Mouse (Mus musculus) stomach, postnatal 0 days (tissue): ENCODE results near the gene Fgf9. TPM values are rescaled to one million over a fixed set of nuclear protein-coding genes. Genes with fewer than 3 reads are reported as not detected.

ENCODE experiments used
- ATAC-seq: fragments of 200-750 bp; cut with Nextera tagmentation; 2 replicates; pipeline ENCODE4 v1.8.0; 2017; ENCODE audit not compliant: low FRiP score, low TSS enrichment
- DNase-seq: peaks from one replicate; pipeline ENCODE4 v3.0.0-alpha.2; 2016; ENCODE audit warnings: low spot score
- H3K27ac ChIP-seq: fragments of 300-500 bp; sonication (generic); replicated peaks from 2 replicates; pipeline ENCODE4 v1.5.1; 2014; ENCODE audit warnings: mild to moderate bottlenecking, control low read depth
- H3K27me3 ChIP-seq: fragments of 300-500 bp; sonication (generic); 2 replicates; pipeline ENCODE4 v1.6.1; 2014; ENCODE audit warnings: low read length; ENCODE audit not compliant: control insufficient read depth, insufficient read depth
- H3K36me3 ChIP-seq: fragments of 300-500 bp; sonication (generic); 2 replicates; pipeline ENCODE4 v1.6.1; 2014; ENCODE audit warnings: low read length, mixed read lengths; ENCODE audit not compliant: control insufficient read depth, insufficient read depth
- H3K4me1 ChIP-seq: fragments of 300-500 bp; sonication (generic); replicated peaks from 2 replicates; pipeline ENCODE4 v1.6.1; 2014; ENCODE audit warnings: antibody characterized with exemption; ENCODE audit not compliant: control insufficient read depth, insufficient read depth
- H3K4me2 ChIP-seq: fragments of 300-500 bp; sonication (generic); replicated peaks from 2 replicates; pipeline ENCODE4 v1.6.1; 2014; ENCODE audit warnings: low read depth, mild to moderate bottlenecking, control low read depth, moderate library complexity
- H3K4me3 ChIP-seq: fragments of 300-500 bp; sonication (generic); 2 replicates; pipeline ENCODE4 v1.5.1; 2014; ENCODE audit warnings: low read depth, low read length, control low read depth
- H3K9ac ChIP-seq: fragments of 300-500 bp; sonication (generic); 2 replicates; pipeline ENCODE4 v1.6.1; 2014; ENCODE audit warnings: mild to moderate bottlenecking, low read length, control low read depth, mixed read lengths
- H3K9me3 ChIP-seq: fragments of 300-500 bp; sonication (generic); 2 replicates; pipeline ENCODE4 v1.6.1; 2016; ENCODE audit warnings: low read length; ENCODE audit not compliant: control insufficient read depth
- CTCF ChIP-seq: IDR thresholded peaks from 2 replicates; pipeline ENCODE4 v1.5.1; 2016; ENCODE audit warnings: antibody characterized with exemption, low read depth, mild to moderate bottlenecking, moderate library complexity
- EP300 ChIP-seq: optimal IDR thresholded peaks from 2 replicates; pipeline ENCODE3; 2016; ENCODE audit warnings: antibody characterized with exemption
- WGBS: fragments of 180-500 bp; shearing (Covaris S2); extraction: QIAGEN DNeasy Blood & Tissue Kit; methylation state at CpG from one replicate; pipeline ENCODE4 v1.1.7; 2014; 5-methylcytosine and 5-hydroxymethylcytosine counted together
- polyA plus RNA-seq: library from polyadenylated mRNA; unstranded; fragments of >200 nt; fragmentation: Nextera tagmentation; extraction: Ambion mirVana; gene quantifications from 2 replicates; pipeline ENCODE4 v1.2.1, GENCODE M21; 2015

Fgf9 gene
- polyA plus RNA-seq, 1 experiment from 2014 or later, result 5.9 TPM

DNA sequence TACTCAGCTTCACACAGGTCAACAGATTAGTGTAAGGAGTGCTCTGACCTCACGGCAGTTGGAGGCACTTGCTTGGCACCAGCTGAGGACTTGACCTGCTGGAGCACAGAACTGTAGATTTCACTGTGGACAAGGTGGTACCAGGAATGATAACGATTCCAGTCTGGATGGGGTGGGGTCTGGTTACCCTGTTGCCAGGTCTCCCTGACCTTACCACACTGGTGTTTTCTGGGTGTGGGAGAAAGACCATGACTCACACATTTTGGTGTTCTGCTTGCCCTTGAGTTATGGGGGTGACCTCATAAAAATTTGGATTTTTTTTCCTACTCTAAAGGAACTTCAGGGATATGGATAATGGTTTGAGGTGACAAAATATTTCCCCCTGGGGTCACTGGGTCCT, 9.1 kb downstream of the Fgf9 start:
- no peak for DNase-seq
- Histone ChIP-seq H3K9me3 (no peaks in the 10 kb centered on the region), H3K4me1 (no peaks in the 10 kb centered on the region; the same call in 1 of the 2 replicates), H3K4me3 (no peak overlapping the region), H3K36me3 (no peaks in the 10 kb centered on the region), H3K27me3 (no peaks in the 10 kb centered on the region), H3K9ac (no peak overlapping the region), H3K4me2 (no peak overlapping the region), H3K27ac (no peak overlapping the region)
- no peak for ATAC-seq
- TF ChIP-seq EP300 (no peak), CTCF (no peak)
- 54% methylated on average over 2 of the region's 2 CpGs for WGBS

DNA sequence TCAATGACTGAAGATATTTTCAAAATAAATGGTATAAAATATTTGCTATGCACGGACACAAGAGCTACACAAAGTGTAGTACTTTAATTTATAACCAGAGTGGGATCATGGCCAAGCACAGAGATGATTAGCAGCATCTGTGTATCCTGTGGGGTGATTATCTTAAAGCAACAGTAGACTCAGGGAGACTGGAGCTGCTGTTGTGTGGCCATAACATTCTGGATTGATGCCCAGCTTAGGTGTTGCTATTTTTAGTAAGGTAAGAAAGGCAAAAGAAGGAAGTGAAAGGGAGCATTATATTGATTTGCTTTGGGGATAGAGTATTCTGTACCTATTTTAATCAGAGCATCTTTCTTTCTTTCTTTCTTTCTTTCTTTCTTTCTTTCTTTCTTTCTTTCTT, 11.6 kb downstream of the Fgf9 start:
- no peak overlapping the region for H3K4me2 ChIP-seq
- ATAC-seq, result no peak

DNA sequence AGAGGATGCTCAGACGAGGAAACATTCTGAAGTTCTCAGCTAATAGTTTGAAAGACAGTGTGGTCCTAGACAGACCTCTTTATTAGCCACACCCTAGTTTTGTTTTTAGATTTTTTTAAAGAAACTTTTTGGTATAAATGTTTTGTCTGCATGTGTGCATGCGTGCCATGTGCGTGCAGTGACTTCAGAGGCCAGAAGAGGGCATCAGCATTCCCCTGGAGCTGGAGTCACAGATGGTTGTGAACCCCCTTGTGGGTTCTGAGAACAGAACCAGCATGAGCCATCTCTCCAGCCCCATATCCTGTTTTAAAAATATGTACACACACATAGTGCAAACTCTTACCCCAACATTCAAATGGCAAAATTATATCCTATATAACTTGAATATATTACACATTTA, 13.9 kb downstream of the Fgf9 start:
- ATAC-seq, result no peak
- Histone ChIP-seq H3K27ac (no peak overlapping the region), H3K4me1 (no peaks in the 10 kb centered on the region), H3K9ac (no peak overlapping the region), H3K4me2 (no peak overlapping the region), H3K9me3 (no peaks in the 10 kb centered on the region), H3K4me3 (no peak overlapping the region), H3K27me3 (no peaks in the 10 kb centered on the region), H3K36me3 (no peaks in the 10 kb centered on the region)
- TF ChIP-seq CTCF, result peak; percentile 29; the same call in 1 of the 2 replicates
- TF ChIP-seq EP300, result no peak
- 96% methylated on average over 3 of the region's 3 CpGs for WGBS
- peak; percentile 12 for DNase-seq

More for the DNA sequence above, 11.6 kb downstream of the Fgf9 start:
- H3K9ac ChIP-seq, result no peak overlapping the region
- no peak overlapping the region for H3K27ac ChIP-seq
- no peaks in the 10 kb centered on the region for H3K27me3 ChIP-seq
- TF ChIP-seq EP300 (no peak), CTCF (no peak)
- H3K36me3 ChIP-seq, result no peaks in the 10 kb centered on the region
- WGBS, result 17% methylated on average over 1 of the region's 1 CpGs
- H3K4me1 ChIP-seq, result no peaks in the 10 kb centered on the region
- H3K4me3 ChIP-seq, result no peak overlapping the region
- H3K9me3 ChIP-seq, result no peaks in the 10 kb centered on the region
- no peak for DNase-seq

DNA sequence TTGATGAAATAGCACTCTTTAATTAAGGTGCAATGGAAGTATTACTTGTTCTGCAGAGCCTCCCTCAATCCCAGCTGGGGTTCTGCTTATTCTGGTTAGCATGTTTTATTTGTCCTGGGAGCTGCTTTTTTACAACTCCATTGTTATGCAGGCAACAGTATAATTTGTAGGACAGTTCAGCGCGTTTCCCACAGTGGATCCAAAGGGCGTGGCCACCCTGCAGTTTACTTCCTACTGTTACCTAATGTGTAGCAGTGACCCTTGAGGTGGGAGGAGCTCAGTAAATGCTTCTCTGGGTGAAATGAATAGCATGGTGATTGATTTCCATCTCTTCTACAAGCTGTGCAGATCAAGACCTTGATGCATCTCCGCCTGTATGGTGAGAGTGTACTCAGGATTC, 17.0 kb downstream of the Fgf9 start:
- ATAC-seq, result 0 out of 2 replicates have a peak, but pooled peaks have one; percentile 56
- no peak overlapping the region for H3K4me2 ChIP-seq
- H3K4me1 ChIP-seq, result no peaks in the 10 kb centered on the region
- H3K9me3 ChIP-seq, result no peaks in the 10 kb centered on the region
- H3K27ac ChIP-seq, result no peak overlapping the region
- TF ChIP-seq EP300, result no peak
- no peak for TF ChIP-seq CTCF
- WGBS, result 53% methylated on average over 4 of the region's 4 CpGs
- H3K9ac ChIP-seq, result no peak overlapping the region
- no peak overlapping the region for H3K4me3 ChIP-seq
- H3K27me3 ChIP-seq, result no peaks in the 10 kb centered on the region
- H3K36me3 ChIP-seq, result no peaks in the 10 kb centered on the region
- peak; percentile 24 for DNase-seq

DNA sequence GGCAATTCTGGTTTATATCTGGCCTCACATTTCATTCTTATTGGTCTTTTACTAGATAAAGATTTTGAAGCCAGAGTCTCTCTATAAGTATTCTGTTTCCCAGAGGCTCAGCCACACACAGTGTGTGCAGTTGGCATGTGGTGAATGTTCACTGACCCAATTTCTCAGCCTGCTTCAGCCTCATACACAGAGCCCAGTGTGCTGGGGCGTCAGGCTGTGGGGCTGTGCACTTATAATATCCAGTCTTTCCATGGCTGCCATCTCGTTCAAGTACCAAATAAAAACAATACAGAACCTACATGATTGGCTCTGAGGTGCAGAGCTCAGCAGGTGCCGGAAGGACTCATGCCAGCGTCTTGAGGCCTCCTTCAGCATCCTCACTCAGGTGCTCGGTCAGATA, 19.1 kb downstream of the Fgf9 start:
- WGBS, result 85% methylated on average over 5 of the region's 5 CpGs
- Histone ChIP-seq H3K4me1 (no peaks in the 10 kb centered on the region), H3K27ac (no peak overlapping the region), H3K27me3 (no peaks in the 10 kb centered on the region), H3K4me2 (no peak overlapping the region), H3K36me3 (no peaks in the 10 kb centered on the region), H3K9ac (no peak overlapping the region), H3K9me3 (no peaks in the 10 kb centered on the region), H3K4me3 (no peak overlapping the region)
- no peak for TF ChIP-seq CTCF
- no peak for TF ChIP-seq EP300
- ATAC-seq (no peak), DNase-seq (peak; percentile 7)

DNA sequence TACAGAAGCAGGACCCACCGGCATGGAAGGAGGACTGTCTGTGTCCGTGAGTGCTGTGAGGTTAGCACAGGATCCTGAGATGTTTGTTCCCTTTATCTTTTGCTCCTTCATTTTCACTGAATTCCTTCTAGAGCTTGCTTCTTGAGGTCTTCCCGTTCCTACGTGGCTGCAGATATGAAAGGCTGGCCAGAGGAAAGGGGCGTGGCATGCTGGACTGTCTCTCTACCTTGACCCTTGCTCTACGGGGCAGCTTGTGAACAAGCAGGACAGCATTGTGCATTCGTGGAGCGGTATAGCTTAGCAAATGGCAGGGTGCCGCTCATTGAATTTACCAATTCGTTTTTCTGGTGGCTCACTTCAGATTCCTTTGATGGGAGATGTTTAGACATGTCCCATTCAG, 21.0 kb downstream of the Fgf9 start:
- ATAC-seq (no peak), DNase-seq (peak; percentile 13)
- H3K4me2 ChIP-seq, result no peak overlapping the region

More for the DNA sequence above, 21.0 kb downstream of the Fgf9 start:
- Histone ChIP-seq H3K27ac (no peak overlapping the region), H3K36me3 (no peaks in the 10 kb centered on the region), H3K4me1 (no peaks in the 10 kb centered on the region), H3K27me3 (no peaks in the 10 kb centered on the region), H3K9me3 (no peaks in the 10 kb centered on the region), H3K9ac (no peak overlapping the region), H3K4me3 (no peak overlapping the region)
- TF ChIP-seq EP300 (no peak), CTCF (no peak)
- WGBS, result 60% methylated on average over 10 of the region's 10 CpGs
